Mouse (Mus musculus) adrenal gland, postnatal 36 days (tissue): Measurements from ENCODE around the gene Nkain1. TPM values are rescaled to one million over a fixed set of nuclear protein-coding genes. Genes with fewer than 3 reads are reported as not detected.
A peak's percentile ranks its signal among the peaks of the same experiment; 100 is the strongest.

Experiments used
- DNase-seq, 2 experiments: peaks; one replicate each; pipeline ENCODE4 v3.0.0; 2021; ENCODE audit warnings: mixed read lengths in 1 of 2
- long read RNA-seq, 2 experiments: library from polyadenylated mRNA; stranded (forward); transcript quantifications; one replicate each; pipeline ENCODE4 v2.0.0; 2021; ENCODE audit warnings: borderline sequencing depth in 2 of 2
- total RNA-seq, 2 experiments: library from RNA; stranded (reverse); gene quantifications; 2 replicates each; pipeline ENCODE4 v1.2.3; 2021

Nkain1 gene
- 1 to 10 TPM; 7.0 to 9.9 TPM for total RNA-seq
- long read RNA-seq, experiment 1, partial matches to known transcripts = 0 of 5 reads
- long read RNA-seq, experiment 1, other reads (novel, unspliced or antisense) = 5 of 5 reads
- long read RNA-seq, experiment 2, partial matches to known transcripts = 0 of 3 reads
- long read RNA-seq, experiment 2, other reads (novel, unspliced or antisense) = 0 of 3 reads

DNA sequence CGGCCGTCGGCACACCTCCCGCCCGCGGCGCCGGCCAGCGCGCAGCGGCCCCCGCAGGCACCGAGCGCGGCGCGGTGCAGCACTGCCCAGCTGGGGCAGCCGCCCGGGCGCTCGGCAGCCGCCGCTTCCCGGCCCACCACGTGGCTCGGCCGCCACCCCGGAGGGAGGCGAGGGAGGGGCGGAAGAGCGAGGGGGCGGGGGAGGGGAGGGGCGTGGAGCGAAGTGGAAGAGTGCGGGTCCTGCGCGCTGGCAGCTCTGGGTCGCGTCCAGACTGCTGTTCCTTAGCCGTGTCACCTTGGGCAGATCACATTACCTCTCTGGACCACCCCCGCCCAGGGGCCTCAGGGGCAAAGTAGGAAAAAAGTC is at the start of gene Nkain1:
Gene Nkain1, minus strand, starts transcription at position 126 of the 366 bp plus-strand sequence.
- peak; percentile 60 to 74 for DNase-seq

- DNase-seq = no peak
These were observed 4.8 kb upstream of the Nkain1 start for GRCm38 (mm10) chr4:130578734-130579274.

GRCm38 (mm10) chr4:130577081-130577480 is 3.1 kb upstream of the Nkain1 start:
- no peak for DNase-seq

DNA sequence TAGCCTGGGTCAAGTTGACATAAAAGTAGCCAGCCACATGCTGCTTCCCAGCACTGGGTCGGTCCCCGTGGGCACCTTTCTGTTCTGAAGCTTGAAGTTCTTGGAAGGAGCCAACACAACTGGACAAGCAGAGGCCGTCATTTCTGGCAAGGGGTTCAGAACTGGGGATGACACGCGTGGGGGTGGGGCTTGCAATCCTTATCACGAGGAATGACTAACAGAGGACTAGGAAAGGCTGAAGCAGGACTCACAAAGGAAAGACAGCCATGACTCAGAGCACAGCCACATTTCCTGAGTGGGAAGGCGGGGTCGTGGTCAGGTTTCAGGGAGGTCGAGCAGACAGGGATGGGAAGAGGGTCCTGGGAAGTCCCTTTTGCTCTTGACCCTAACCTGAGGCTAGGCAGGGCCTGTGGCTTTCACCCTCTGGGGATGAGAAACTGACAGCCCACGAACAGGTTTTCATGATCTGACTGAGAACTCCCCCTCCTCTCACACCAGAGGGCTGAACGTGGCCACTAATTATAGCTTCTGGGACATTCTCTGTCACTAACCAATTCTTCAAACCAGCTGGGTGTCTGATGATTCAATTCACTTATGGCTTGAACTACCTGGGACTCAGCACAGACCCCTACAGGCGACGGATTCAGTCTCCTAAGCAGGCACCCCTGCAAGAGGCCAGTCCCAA is 2.4 kb upstream of the Nkain1 start:
- DNase-seq = peak; percentile 71 to 83

- DNase-seq = no peak
These were observed 1.6 kb upstream of the Nkain1 start for GRCm38 (mm10) chr4:130575533-130575932.

DNA sequence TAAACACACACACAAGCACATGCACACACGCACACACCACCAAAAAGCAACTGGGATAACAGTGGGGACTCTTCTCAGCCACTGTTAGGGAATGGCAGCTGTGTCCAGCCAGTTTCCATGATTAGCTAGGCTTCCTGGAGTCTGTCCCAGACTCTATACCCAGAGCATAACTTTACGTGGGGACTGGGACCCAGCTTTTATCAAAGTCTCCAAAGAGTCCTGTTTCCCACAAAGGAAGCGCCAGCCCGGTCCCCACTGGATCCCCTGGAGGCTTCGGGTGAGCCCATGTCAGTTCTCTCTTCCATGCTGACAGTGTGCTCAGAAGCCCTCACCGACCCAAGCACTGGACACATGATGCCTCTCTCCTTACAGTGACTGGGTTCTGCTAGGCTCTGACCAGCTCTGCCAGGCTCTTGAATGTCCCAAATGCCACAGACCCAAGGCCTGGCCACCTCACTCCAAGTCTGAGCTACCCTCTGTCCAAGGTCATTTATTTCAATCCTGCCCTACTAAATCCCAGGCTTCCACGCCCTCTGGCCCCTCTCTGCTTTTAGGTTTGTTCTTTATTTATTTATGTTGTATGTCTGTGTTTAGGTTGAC is 988 bp upstream of the Nkain1 start:
- DNase-seq = peak in 1 of 2 experiments; percentile 17

- peak; percentile 38 to 56 for DNase-seq
These were observed 474 bp downstream of the Nkain1 start for GRCm38 (mm10) chr4:130573351-130574047.

- no peak for DNase-seq
These were observed 992 bp downstream of the Nkain1 start for GRCm38 (mm10) chr4:130573012-130573350.

GRCm38 (mm10) chr4:130572545-130572944 is 1.4 kb downstream of the Nkain1 start:
- no peak for DNase-seq

GRCm38 (mm10) chr4:130570941-130571720 is 2.8 kb downstream of the Nkain1 start:
- no peak for DNase-seq

- no peak for DNase-seq
These were observed 5.7 kb downstream of the Nkain1 start for GRCm38 (mm10) chr4:130568043-130568978.

DNA sequence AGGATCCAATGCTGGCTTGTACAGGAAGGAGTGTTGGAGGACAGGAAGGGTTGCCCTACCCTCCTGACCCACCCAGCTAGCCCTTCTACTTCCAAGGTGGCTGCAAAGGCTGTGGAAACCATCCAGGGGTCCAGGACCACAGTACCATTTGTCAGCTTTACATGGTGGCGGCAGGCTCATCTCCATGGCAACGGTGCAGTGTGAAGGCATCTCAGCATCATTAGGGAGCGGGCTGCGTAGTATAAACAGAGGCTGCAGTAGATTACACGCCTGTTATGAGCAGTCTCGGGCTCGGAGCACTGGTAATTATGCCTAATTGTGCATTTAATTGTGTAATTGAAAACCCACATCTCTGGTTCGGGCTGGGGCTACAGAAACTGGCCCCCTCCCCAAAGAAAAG is 10.2 kb downstream of the Nkain1 start:
- DNase-seq = no peak

DNA sequence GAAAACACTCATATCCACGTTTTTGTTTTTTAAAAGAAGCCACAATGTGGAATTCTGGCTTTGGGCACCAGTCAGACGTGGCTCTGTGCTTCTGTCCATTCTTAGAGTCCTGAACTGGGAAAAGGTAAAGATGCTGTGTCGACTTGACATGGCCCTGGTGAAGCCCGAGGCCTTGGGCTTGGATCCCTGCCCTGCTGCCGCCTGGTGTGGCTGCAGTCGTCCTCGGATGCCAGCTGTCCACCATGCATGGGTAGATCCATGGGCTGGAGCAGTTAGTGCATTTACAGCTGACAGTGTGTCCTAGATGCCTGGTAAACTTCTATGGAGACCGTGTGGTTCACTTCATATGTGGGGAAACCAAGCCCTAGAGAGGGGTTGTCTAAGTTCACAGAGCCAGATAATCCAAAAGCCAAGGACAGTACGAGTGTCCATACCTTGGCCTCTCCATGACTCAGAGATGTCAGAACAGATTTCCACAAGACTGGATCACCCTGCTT is 10.7 kb downstream of the Nkain1 start:
- peak; percentile 43 to 59 for DNase-seq

DNA sequence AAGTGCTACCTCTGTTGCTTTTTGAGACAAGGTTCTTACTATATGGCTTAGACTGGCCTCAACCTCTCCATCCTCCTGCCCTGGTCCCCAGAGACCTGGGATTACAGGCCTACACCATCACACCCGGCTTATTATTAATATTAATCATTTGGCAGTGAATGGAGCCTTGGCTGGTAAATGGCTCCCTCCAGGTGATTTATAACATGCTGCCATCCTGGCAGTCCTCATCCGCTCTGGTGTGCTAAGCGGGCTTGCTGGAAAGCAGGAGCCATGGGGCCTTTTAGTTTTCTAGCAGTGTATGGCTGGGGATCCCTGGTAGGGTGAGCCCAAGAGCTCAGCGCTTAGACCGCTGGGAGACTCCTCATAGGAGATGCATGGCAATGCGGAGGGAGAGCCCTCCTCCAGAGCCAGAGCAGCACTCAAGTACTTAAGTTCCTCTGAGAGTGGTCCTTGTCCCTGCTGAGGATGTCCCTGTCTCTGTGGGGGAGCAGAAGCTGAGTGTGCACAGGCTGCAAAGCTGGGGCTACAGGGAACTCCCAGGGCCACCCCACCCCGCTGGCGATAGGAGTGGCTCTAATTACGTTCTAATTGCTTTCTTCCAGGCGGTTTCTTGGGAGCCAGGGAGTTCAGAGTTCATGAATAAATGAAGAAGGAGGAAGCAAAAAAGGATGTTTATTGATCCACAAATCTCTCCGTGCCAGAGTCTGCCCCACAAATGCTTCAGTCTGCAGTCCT is 13.2 kb downstream of the Nkain1 start:
- DNase-seq = no peak

GRCm38 (mm10) chr4:130559220-130559619 is 14.8 kb downstream of the Nkain1 start:
- no peak for DNase-seq

GRCm38 (mm10) chr4:130557852-130558251 is 16.1 kb downstream of the Nkain1 start:
- DNase-seq = peak; percentile 70 to 75

DNA sequence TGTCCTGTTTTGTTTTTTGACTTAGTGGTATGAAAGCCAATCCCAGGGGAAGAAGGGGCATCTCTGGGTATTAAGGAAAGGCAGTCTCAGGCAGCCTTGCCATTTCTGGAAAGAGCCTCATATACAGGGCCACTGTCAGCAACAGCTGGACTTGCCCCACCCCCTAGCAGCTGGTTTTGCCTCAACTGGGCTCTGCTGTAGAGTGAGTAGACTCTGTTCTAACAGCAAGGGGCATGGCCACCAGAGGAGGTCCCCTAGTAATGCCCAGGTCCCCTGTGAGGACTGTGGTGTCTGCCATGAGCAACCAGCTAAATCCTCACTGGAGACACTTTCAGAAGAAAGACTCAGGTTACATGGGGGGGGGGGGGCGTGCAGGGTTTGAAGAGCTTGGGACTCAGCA is 17.0 kb downstream of the Nkain1 start:
- no peak for DNase-seq

DNA sequence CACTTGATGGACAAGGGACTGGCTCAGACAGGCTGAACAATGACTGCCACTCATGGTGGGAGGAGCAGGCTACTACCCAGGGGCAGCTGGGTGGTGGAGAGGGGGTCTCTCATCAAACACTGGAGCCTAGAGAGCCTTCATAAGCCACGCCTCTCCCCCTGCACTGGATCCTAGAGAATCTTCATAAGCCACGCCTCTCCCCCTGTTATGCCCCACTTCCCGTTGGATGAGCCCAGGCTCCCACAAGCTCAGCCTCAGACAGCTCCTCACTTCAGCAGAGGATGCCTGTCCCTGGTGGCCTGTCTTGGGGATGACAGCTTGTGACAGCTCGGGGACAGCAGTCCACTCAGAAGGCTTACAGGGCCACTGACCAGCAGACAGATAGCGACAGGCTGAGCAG is 17.7 kb downstream of the Nkain1 start:
- no peak for DNase-seq

DNA sequence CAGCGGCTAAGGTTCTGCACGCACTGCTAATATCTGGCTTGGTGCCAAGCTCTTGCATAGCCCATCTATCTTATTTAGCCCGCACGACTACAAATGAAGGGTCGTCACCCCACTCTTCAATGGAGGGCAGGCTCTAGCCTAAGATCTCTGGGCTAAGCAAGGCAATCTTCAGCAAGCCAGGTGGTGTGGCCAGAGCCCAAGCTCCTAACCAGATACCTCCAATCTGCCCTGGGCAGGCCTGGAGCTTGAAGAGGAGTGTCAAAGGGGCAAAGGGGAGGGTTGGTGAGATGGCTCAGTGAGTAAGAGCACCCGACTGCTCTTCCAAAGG is 20.9 kb downstream of the Nkain1 start:
- no peak for DNase-seq
